Mouse (Mus musculus) layer of hippocampus, postnatal 36 days (tissue): ENCODE results near the gene Kif28. TPM values are rescaled to one million over a fixed set of nuclear protein-coding genes. Genes with fewer than 3 reads are reported as not detected.
"Not testable (repeated sequence)": the region's sequence is repeated elsewhere in the genome, so short reads cannot be mapped to it uniquely, and the experiment has no call there.

Experiments used
- DNase-seq, 2 experiments: peaks; one replicate each; pipeline ENCODE4 v3.0.0; 2022
- total RNA-seq, 2 experiments: library from RNA; stranded (reverse); gene quantifications; 2 replicates each; pipeline ENCODE4 v1.2.3; 2021

Gene Kif28
- under 1 TPM in 1 of 2 experiments, not detected in 1; 0.91 TPM for total RNA-seq

GRCm38 (mm10) chr1:179745171-179745570, at the start of gene Kif28:
Gene Kif28 (minus strand): TSS chr1:179745271.
- DNase-seq = no peak

- no peak for DNase-seq
These were observed 42.2 kb upstream of the Kif28 start for GRCm38 (mm10) chr1:179787281-179787680.

GRCm38 (mm10) chr1:179785502-179785901, 40.4 kb upstream of the Kif28 start:
- DNase-seq = no peak

- DNase-seq = no peak
These were observed 39.0 kb upstream of the Kif28 start for GRCm38 (mm10) chr1:179784098-179784497.

- DNase-seq = no peak
These were observed 31.8 kb upstream of the Kif28 start for GRCm38 (mm10) chr1:179776831-179777230.

- no peak for DNase-seq
These were observed 15.5 kb upstream of the Kif28 start for GRCm38 (mm10) chr1:179760553-179760952.

- no peak for DNase-seq
These were observed 15.0 kb upstream of the Kif28 start for GRCm38 (mm10) chr1:179760086-179760485.

- DNase-seq = no peak
These were observed 11.4 kb upstream of the Kif28 start for GRCm38 (mm10) chr1:179756477-179756876.

- DNase-seq = no peak
These were observed 7.9 kb upstream of the Kif28 start for GRCm38 (mm10) chr1:179753006-179753405.

- DNase-seq = no peak
These were observed 7.2 kb upstream of the Kif28 start for GRCm38 (mm10) chr1:179752276-179752675.

GRCm38 (mm10) chr1:179743593-179744193, 1.4 kb downstream of the Kif28 start:
- DNase-seq = no peak

GRCm38 (mm10) chr1:179736483-179736882, 8.6 kb downstream of the Kif28 start:
- DNase-seq = no peak

- peak; percentile 64 to 69 for DNase-seq
These were observed 10.3 kb downstream of the Kif28 start for GRCm38 (mm10) chr1:179734500-179735474.

- DNase-seq = no peak
These were observed 13.7 kb downstream of the Kif28 start for GRCm38 (mm10) chr1:179731391-179731790.

GRCm38 (mm10) chr1:179728661-179729060, 16.4 kb downstream of the Kif28 start:
- no peak for DNase-seq

- no peak for DNase-seq
These were observed 22.1 kb downstream of the Kif28 start for GRCm38 (mm10) chr1:179722811-179723469.

- DNase-seq = no peak
These were observed 29.3 kb downstream of the Kif28 start for GRCm38 (mm10) chr1:179715786-179716185.

- DNase-seq = not testable (repeated sequence)
These were observed 29.8 kb downstream of the Kif28 start for GRCm38 (mm10) chr1:179715289-179715688.

GRCm38 (mm10) chr1:179713367-179713766, 31.7 kb downstream of the Kif28 start:
- no peak for DNase-seq

- DNase-seq = no peak
These were observed 32.4 kb downstream of the Kif28 start for GRCm38 (mm10) chr1:179712658-179713057.

GRCm38 (mm10) chr1:179710739-179711138, 34.3 kb downstream of the Kif28 start:
- no peak for DNase-seq

- peak; percentile 72 to 76 for DNase-seq
These were observed 35.7 kb downstream of the Kif28 start for GRCm38 (mm10) chr1:179709390-179709789.

GRCm38 (mm10) chr1:179705154-179705553, 39.9 kb downstream of the Kif28 start:
- DNase-seq = peak; percentile 51 to 54
